Mouse (Mus musculus) adrenal gland, postnatal 25 days (tissue): ENCODE data around the gene Lce3f. TPM values are rescaled to one million over a fixed set of nuclear protein-coding genes. Genes with fewer than 3 reads are reported as not detected.

Experiments used
- DNase-seq: peaks from one replicate; pipeline ENCODE4 v3.0.0; 2021; ENCODE audit warnings: mixed read lengths
- long read RNA-seq: library from polyadenylated mRNA; stranded (forward); transcript quantifications from one replicate; pipeline ENCODE4 v2.0.0, GENCODE M21; 2021
- total RNA-seq: library from RNA; stranded (reverse); gene quantifications from 2 replicates; pipeline ENCODE4 v1.2.3, GENCODE M21; 2021

Lce3f gene
- not detected in 2 replicates for total RNA-seq
- long read RNA-seq, result 0 reads

- DNase-seq, result no peak
These were observed at the start of gene Lce3f for GRCm38 (mm10) chr3:92991926-92992325. Lce3f (plus strand) TSS chr3:92992226.

- DNase-seq, result no peak
These were observed 47.8 kb upstream of the Lce3f start, which contains the start of gene Lce3c for GRCm38 (mm10) chr3:92944186-92944585. Lce3c (plus strand) TSS chr3:92944486.

DNA sequence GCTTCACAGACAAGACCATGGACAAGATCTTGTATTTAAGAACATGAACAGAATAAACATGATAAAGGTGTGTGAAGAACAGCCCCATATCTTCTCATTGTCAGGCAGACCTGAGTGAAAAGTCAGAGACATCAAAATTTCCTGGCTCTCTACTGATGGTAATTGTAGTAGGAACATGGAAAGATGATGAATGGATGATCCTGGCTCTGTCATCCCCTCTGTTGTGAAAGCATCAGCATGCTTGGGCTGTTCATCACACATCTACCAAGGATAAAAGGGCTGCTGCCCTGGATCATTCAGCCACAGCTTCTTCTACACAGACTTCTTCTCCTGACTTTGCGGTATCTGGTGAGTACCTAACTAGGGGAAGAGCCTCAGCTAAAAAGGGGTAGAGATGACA lies 34.9 kb upstream of the Lce3f start, which contains the start of gene Lce3d:
Gene Lce3d (plus strand): TSS at position 301 of the 400 bp plus-strand sequence.
- no peak for DNase-seq

- DNase-seq, result no peak
These were observed 25.3 kb upstream of the Lce3f start, which contains the start of gene Lce3e for GRCm38 (mm10) chr3:92966761-92967160. Lce3e (plus strand) TSS chr3:92967061.

GRCm38 (mm10) chr3:92978484-92978883 lies 13.5 kb upstream of the Lce3f start:
- DNase-seq, result no peak

GRCm38 (mm10) chr3:92998691-92999090 lies 6.7 kb downstream of the Lce3f start:
- peak; percentile 74 for DNase-seq

- no peak for DNase-seq
These were observed 8.6 kb downstream of the Lce3f start for GRCm38 (mm10) chr3:93000621-93001020.

DNA sequence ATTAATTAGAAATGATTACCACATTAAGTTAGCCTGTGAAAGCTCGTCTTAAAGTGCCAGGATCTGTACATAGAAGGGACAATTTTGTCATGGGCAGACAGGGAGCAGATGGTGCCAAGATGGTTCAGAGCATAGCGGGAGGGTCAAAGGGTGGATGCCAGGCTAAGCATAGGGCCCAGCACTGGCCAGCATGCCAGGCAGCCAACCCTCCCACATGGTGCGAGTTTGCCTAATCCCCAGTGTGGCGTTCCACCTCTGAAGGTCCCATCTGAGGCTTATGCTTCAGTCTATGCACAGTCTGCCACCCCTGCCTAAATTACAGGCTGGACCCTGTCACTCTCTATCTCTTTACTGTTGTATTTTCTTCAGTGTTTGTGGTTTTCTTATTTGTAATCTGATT lies 10.8 kb downstream of the Lce3f start:
- DNase-seq, result no peak

GRCm38 (mm10) chr3:93014378-93014801 lies 22.4 kb downstream of the Lce3f start:
- DNase-seq, result peak; percentile 19

- no peak for DNase-seq
These were observed 22.8 kb downstream of the Lce3f start for GRCm38 (mm10) chr3:93014871-93015270.

- no peak for DNase-seq
These were observed 23.6 kb downstream of the Lce3f start, which contains the start of gene Crct1 for GRCm38 (mm10) chr3:93015460-93016104. Crct1 (minus strand) TSS chr3:93015687.

- DNase-seq, result no peak
These were observed 26.9 kb downstream of the Lce3f start, which contains the start of gene Lce1m for GRCm38 (mm10) chr3:93018960-93019359. Lce1m (minus strand) TSS chr3:93019060.

DNA sequence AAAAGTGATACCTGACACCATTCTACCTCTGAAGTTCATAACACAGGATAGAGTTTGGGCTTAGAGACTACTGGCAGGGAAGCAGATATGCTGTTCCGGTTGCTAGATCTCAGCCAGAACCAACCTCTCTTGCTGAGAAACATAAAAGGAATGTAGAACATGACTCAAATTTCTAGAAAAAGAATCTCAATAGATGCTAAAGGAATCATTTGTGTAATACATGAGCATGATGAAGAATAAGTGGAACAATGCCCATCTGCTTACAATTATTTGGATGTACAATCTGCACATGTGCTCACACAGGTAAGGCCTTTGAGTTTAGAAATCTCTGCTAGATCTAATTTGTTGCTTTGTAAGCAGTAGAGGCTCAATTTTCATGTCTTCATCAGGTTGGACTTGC lies 29.1 kb downstream of the Lce3f start:
- DNase-seq, result no peak

GRCm38 (mm10) chr3:93023411-93024184 lies 31.6 kb downstream of the Lce3f start:
- DNase-seq, result no peak

DNA sequence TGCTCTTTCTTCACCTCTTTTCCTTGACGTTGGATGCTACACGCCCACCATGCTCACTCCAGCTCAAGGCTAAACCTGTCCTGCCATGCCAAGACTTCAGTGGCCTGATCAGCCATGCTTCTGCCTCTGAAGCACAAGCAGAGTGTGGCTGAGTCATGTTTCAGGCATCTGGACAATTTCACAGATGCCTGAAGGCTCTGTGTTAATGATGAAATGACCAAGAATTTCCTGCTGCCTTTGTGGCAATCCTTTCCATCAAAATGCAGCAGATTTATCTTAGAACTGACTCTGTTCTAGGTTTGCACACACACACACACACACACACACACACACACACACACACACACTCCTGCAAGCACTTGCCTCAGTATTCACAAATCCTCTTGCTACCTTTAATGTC lies 33.5 kb downstream of the Lce3f start:
- no peak for DNase-seq

DNA sequence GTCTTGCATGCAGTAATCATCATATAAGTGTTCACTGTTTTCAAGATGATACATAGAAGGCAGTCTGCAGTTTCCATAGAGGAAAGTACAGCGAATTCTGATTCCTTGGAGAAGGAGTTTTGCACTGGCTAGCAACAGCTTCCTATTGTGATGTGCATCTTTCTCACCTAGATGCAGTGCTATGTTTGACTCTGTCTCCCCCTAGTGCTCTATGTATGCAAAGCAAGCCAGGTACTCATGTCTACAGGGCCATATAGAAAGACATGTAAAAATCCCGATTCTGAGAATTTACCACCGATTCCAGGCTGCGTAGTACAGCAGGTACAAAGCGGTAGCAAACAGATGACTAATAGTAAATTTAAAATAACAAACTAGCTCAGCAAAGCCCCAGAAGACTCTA lies 39.4 kb downstream of the Lce3f start:
- DNase-seq, result no peak

Other genes starting within 250 kb of the Lce3f start
- not detected in 2 replicates for gene Lce1g, start 239.9 kb upstream of the Lce3f start, total RNA-seq
- gene Lce1h, start 227.2 kb upstream of the Lce3f start, total RNA-seq, result not detected in 2 replicates
- gene Lce1i, start 213.3 kb upstream of the Lce3f start, total RNA-seq, result not detected in 2 replicates
- gene Lce1j, start 201.7 kb upstream of the Lce3f start, total RNA-seq, result not detected in 2 replicates
- not detected in 2 replicates for gene Lce1k, start 184.3 kb upstream of the Lce3f start, total RNA-seq
- gene Kprp, start 165.0 kb upstream of the Lce3f start, total RNA-seq, result not detected in 2 replicates
- not detected in 2 replicates for gene Lce1l, start 140.9 kb upstream of the Lce3f start, total RNA-seq
- gene 2310050C09Rik, start 122.0 kb upstream of the Lce3f start, total RNA-seq, result not detected in 2 replicates
- gene Lce3a, start 66.0 kb upstream of the Lce3f start, total RNA-seq, result not detected in 2 replicates
- gene Lce3b, start 59.2 kb upstream of the Lce3f start, total RNA-seq, result not detected in 2 replicates
- gene Lce3c, start 47.7 kb upstream of the Lce3f start, total RNA-seq, result not detected in 2 replicates
- gene Lce3d, start 34.8 kb upstream of the Lce3f start, total RNA-seq, result not detected in 2 replicates
- gene Lce3e, start 25.2 kb upstream of the Lce3f start, total RNA-seq, result not detected in 2 replicates
- gene Crct1, start 23.5 kb downstream of the Lce3f start, total RNA-seq, result not detected in 2 replicates
- not detected in 2 replicates for gene Lce1m, start 26.8 kb downstream of the Lce3f start, total RNA-seq
- gene Gm4858, start 76.6 kb downstream of the Lce3f start, total RNA-seq, result not detected in 2 replicates
- gene Crnn, start 152.6 kb downstream of the Lce3f start, total RNA-seq, result not detected in 2 replicates
- gene Flg2, start 205.1 kb downstream of the Lce3f start, total RNA-seq, result not detected in 2 replicates